Mouse (Mus musculus): ENCODE measurements around the gene Uqcrc2. TPM values are rescaled to one million over a fixed set of nuclear protein-coding genes. Genes with fewer than 3 reads are reported as not detected.
A peak's percentile ranks its signal among the peaks of the same experiment; 100 is the strongest.

The Uqcrc2 gene
- 100 to 1,000 TPM; 233 to 241 TPM for total RNA-seq (2021)
- long read RNA-seq, experiment 1, transcript Uqcrc2-201 (14 exons, 1,896 nt) = major isoform, 106 of 115 reads
- long read RNA-seq, experiment 1, partial matches to known transcripts = 2 of 115 reads
- long read RNA-seq, experiment 1, other reads (novel, unspliced or antisense) = 7 of 115 reads
- long read RNA-seq, experiment 2, transcript Uqcrc2-201 (14 exons, 1,896 nt) = major isoform, 178 of 193 reads
- long read RNA-seq, experiment 2, partial matches to known transcripts = 10 of 193 reads
- long read RNA-seq, experiment 2, other reads (novel, unspliced or antisense) = 5 of 193 reads

GRCm38 (mm10) chr7:120634711-120635361, at the start of gene Uqcrc2:
Gene Uqcrc2 (plus strand): TSS chr7:120635176.
- Histone ChIP-seq H3K27ac (peak within 1 kb of the TSS; percentile 96), H3K4me3 (peak within 1 kb of the TSS; percentile 82)
- peak; percentile 84 for TF ChIP-seq CTCF (conservative IDR thresholded peaks at IDR 0.05)
- DNase-seq (ENCODE audit: low spot score in 2 of 2) = peak; percentile 82 to 87

GRCm38 (mm10) chr7:120597203-120597743, 37.7 kb upstream of the Uqcrc2 start:
- Histone ChIP-seq H3K27ac (no peak overlapping the region), H3K4me3 (peak overlapping the region; percentile 54)
- no peak for TF ChIP-seq CTCF (conservative IDR thresholded peaks at IDR 0.05)
- DNase-seq (ENCODE audit: low spot score in 2 of 2) = no peak

GRCm38 (mm10) chr7:120597744-120598243, 37.2 kb upstream of the Uqcrc2 start:
- no peak for DNase-seq (ENCODE audit: low spot score in 2 of 2)
- TF ChIP-seq CTCF (conservative IDR thresholded peaks at IDR 0.05) = no peak
- Histone ChIP-seq H3K4me3 (peak overlapping the region; percentile 54), H3K27ac (no peak overlapping the region)

- no peak for DNase-seq (ENCODE audit: low spot score in 2 of 2)
- no peak overlapping the region for H3K27ac ChIP-seq
- no peak overlapping the region; the same call in 1 of the 2 replicates for H3K4me3 ChIP-seq
- no peak for TF ChIP-seq CTCF (conservative IDR thresholded peaks at IDR 0.05)
Measured at GRCm38 (mm10) chr7:120598355-120598754, 36.6 kb upstream of the Uqcrc2 start.

GRCm38 (mm10) chr7:120620075-120620771, 14.8 kb upstream of the Uqcrc2 start:
- DNase-seq (ENCODE audit: low spot score in 2 of 2) = no peak
- no peak for TF ChIP-seq CTCF (conservative IDR thresholded peaks at IDR 0.05)
- Histone ChIP-seq H3K4me3 (no peak overlapping the region), H3K27ac (no peak overlapping the region)

- Histone ChIP-seq H3K4me3 (no peak overlapping the region), H3K27ac (no peak overlapping the region)
- TF ChIP-seq CTCF (conservative IDR thresholded peaks at IDR 0.05) = no peak
- DNase-seq (ENCODE audit: low spot score in 2 of 2) = no peak
Measured at GRCm38 (mm10) chr7:120620841-120621240, 14.1 kb upstream of the Uqcrc2 start.

GRCm38 (mm10) chr7:120632518-120632917, 2.5 kb upstream of the Uqcrc2 start:
- DNase-seq (ENCODE audit: low spot score in 2 of 2) = peak; percentile 52 to 54
- TF ChIP-seq CTCF (conservative IDR thresholded peaks at IDR 0.05) = peak; percentile 81
- no peak overlapping the region for H3K4me3 ChIP-seq
- 0 out of 2 replicates have a peak overlapping the region, but pooled peaks have one; percentile 36 for H3K27ac ChIP-seq

- TF ChIP-seq CTCF (conservative IDR thresholded peaks at IDR 0.05) = no peak
- Histone ChIP-seq H3K27ac (peak overlapping the region; percentile 96), H3K4me3 (peak overlapping the region; percentile 82)
- no peak for DNase-seq (ENCODE audit: low spot score in 2 of 2)
Measured at GRCm38 (mm10) chr7:120634301-120634700, 675 bp upstream of the Uqcrc2 start.

- Histone ChIP-seq H3K27ac (peak overlapping the region; percentile 96), H3K4me3 (peak overlapping the region; percentile 82)
- no peak for TF ChIP-seq CTCF (conservative IDR thresholded peaks at IDR 0.05)
- no peak for DNase-seq (ENCODE audit: low spot score in 2 of 2)
Measured at GRCm38 (mm10) chr7:120635362-120635781, 396 bp downstream of the Uqcrc2 start.

- no peak for TF ChIP-seq CTCF (conservative IDR thresholded peaks at IDR 0.05)
- Histone ChIP-seq H3K27ac (peak overlapping the region; percentile 96), H3K4me3 (peak overlapping the region; percentile 82)
- no peak for DNase-seq (ENCODE audit: low spot score in 2 of 2)
Measured at GRCm38 (mm10) chr7:120635821-120636220, 845 bp downstream of the Uqcrc2 start.

GRCm38 (mm10) chr7:120643217-120643616, 8.2 kb downstream of the Uqcrc2 start:
- Histone ChIP-seq H3K27ac (no peak overlapping the region), H3K4me3 (no peak overlapping the region)
- DNase-seq (ENCODE audit: low spot score in 2 of 2) = no peak
- peak; percentile 63 for TF ChIP-seq CTCF (conservative IDR thresholded peaks at IDR 0.05)

GRCm38 (mm10) chr7:120647849-120648248, 12.9 kb downstream of the Uqcrc2 start:
- H3K4me3 ChIP-seq = no peak overlapping the region
- peak overlapping the region; percentile 58; the same call in 1 of the 2 replicates for H3K27ac ChIP-seq
- peak; percentile 56 to 78 for DNase-seq (ENCODE audit: low spot score in 2 of 2)
- TF ChIP-seq CTCF (conservative IDR thresholded peaks at IDR 0.05) = no peak

GRCm38 (mm10) chr7:120662079-120662478, 27.1 kb downstream of the Uqcrc2 start:
- DNase-seq (ENCODE audit: low spot score in 2 of 2) = no peak
- H3K4me3 ChIP-seq = no peak overlapping the region
- H3K27ac ChIP-seq = no peak overlapping the region
- no peak for TF ChIP-seq CTCF (conservative IDR thresholded peaks at IDR 0.05)

All from layer of hippocampus, adult 2 months (tissue).